Mouse (Mus musculus): ENCODE data around the gene Csf2rb. TPM values are rescaled to one million over a fixed set of nuclear protein-coding genes. Genes with fewer than 3 reads are reported as not detected.
A peak's percentile ranks its signal among the peaks of the same experiment; 100 is the strongest.

Csf2rb gene
- polyA plus RNA-seq, 1 experiment from 2014 or later, result 2.3 TPM

DNA sequence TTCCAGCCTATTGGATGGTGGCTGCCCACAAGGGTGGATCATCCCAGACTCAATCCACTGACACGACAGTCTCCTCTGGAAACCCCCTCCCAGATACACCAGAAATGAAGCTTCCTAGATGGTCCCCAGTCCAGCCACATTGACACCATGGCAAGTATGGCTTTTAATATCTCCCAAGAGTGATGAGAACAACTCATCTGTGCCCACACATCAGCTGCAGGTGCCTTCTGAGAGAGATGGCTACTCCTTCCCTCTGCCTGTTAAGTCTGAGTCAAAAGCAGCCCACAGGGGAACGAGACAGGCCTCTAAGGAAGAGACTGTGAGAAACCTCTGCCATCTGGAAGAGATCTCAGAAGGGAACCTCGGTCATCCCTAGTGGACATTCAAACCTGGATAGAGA, 42.3 kb downstream of the Csf2rb start:
- 78% methylated on average over 3 of the region's 3 CpGs for WGBS
- 0 out of 2 replicates have a peak, but pooled peaks cover 5% of the 10 kb centered on the region for H3K4me1 ChIP-seq (replicated peaks)
- no peaks in the 10 kb centered on the region for H3K36me3 ChIP-seq
- H3K27ac ChIP-seq, result no peak overlapping the region
- peaks cover 24% of the 10 kb centered on the region for H3K27me3 ChIP-seq (ENCODE audit: insufficient read depth, poor library complexity, severe bottlenecking)
- no peak for DNase-seq (ENCODE audit: low spot score)
- no peaks in the 10 kb centered on the region for H3K9me3 ChIP-seq
- H3K4me3 ChIP-seq, result no peak overlapping the region

DNA sequence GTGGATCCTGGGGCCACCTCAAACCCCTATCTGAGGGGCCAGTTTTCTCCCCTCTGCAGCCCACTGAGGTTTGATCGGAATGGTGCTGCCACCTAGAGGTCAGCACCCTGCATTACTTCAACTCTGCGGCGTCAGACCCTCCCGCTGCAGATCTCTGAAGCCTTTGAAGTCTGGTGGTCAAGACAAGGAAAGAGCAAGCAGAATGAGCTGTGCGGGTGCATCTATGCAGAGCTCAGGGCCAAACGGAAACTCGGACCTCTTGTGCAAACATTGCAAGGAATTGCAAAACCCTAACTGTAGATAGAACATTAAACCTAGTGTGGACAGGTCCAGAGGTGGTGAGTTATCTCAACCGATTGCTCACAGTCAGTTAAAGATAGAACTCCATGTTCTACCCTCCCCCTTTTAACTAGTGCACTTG, 43.4 kb downstream of the Csf2rb start:
- Histone ChIP-seq H3K4me1 (replicated peaks) (0 out of 2 replicates have a peak, but pooled peaks cover 5% of the 10 kb centered on the region), H3K27me3 (ENCODE audit: insufficient read depth, poor library complexity, severe bottlenecking) (peaks cover 20% of the 10 kb centered on the region), H3K36me3 (no peaks in the 10 kb centered on the region), H3K27ac (no peak overlapping the region), H3K9me3 (no peaks in the 10 kb centered on the region), H3K4me3 (no peak overlapping the region)
- peak; percentile 65 for DNase-seq (ENCODE audit: low spot score)
- 14% methylated on average over 8 of the region's 8 CpGs for WGBS

DNA sequence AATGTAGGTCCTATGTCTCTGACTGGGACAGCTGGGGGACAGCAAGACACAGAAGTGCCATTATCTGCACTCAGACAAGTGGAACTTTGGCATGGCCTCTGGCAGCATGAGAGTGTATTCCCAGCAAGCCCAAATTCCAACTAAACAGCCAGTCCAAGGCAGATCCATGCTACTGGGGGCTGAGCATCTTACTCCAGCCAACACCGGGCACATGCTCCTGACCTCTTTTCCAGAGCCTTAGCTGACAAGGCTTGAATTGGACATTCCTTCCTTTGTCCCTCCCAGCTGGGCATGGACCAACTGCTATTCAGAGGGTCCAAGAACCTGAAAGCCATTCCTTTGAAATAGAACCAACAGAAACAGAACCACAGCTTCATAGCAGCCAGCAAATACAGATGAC, 44.1 kb downstream of the Csf2rb start:
- Histone ChIP-seq H3K36me3 (no peaks in the 10 kb centered on the region), H3K27ac (no peak overlapping the region), H3K4me3 (no peak overlapping the region), H3K9me3 (no peaks in the 10 kb centered on the region), H3K27me3 (ENCODE audit: insufficient read depth, poor library complexity, severe bottlenecking) (peaks cover 20% of the 10 kb centered on the region), H3K4me1 (replicated peaks) (0 out of 2 replicates have a peak, but pooled peaks cover 5% of the 10 kb centered on the region)
- WGBS, result 44% methylated on average over 1 of the region's 1 CpGs
- DNase-seq (ENCODE audit: low spot score), result no peak

DNA sequence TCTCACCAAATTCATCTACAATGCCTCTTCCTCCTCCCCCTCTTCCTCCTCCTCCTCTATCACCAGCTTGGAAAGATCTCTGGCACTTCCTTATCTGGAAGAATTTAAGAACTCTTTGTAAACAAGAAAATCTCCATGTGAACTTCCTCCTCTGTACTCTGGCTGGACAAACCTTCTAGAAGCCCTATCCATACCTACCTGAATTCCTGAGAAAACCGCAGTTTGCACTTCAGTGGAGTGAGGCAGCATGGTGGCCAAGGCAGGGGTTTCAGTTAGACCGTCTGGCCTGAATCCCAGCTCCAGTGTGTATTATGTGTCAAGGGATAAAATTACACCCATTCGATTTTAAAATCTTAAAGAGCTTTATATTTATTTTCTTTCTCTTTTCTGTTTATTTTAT, 47.2 kb downstream of the Csf2rb start:
- Histone ChIP-seq H3K9me3 (no peaks in the 10 kb centered on the region), H3K4me3 (no peak overlapping the region), H3K27me3 (ENCODE audit: insufficient read depth, poor library complexity, severe bottlenecking) (peaks cover 12% of the 10 kb centered on the region), H3K4me1 (replicated peaks) (0 out of 2 replicates have a peak, but pooled peaks cover 5% of the 10 kb centered on the region), H3K36me3 (no peaks in the 10 kb centered on the region), H3K27ac (no peak overlapping the region)
- no peak for DNase-seq (ENCODE audit: low spot score)
- whole genome bisulfite sequencing, result 77% methylated on average over 3 of the region's 3 CpGs

DNA sequence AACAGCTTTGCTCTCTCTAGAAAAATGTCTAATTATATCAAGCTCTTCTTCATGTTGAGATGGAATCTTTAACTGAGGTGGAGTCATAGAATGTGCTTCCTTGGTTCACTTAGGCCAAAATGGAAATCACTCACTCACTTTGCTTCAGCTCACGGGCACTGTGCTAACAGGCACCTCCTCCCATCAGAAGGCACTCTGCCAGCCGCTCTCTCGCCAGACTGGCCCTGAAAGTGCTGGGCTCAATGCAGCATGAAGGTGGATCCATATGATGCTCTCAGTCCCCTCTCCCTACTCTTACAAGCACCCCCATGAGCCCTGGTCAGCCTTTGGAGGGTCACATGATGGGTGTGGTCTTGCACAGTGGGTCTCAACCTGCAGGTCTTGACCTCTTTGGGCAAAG, 48.7 kb downstream of the Csf2rb start:
- no peak for DNase-seq (ENCODE audit: low spot score)
- WGBS, result 74% methylated on average over 3 of the region's 3 CpGs
- 0 out of 2 replicates have a peak, but pooled peaks cover under 1% of the 10 kb centered on the region for H3K9me3 ChIP-seq

DNA sequence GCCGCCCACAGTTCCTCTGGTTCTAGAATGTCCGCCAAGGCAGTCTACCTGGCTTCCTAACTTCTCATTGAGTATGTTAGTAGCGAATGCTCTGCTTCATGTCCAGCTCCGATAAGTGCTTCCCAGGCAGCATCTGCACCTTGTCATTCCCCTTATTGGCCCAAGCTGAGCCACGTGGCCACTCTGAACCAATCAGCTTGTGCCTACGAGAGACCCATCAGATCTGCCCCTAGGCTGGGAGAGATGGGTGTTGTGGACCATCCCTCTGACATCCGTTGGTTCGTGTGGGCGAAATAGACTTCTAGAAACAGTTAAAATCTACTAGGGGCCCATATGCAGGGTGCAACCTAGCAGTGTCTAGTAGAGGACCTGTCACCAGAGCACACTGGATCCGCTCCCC, 52.3 kb downstream of the Csf2rb start:
- H3K4me3 ChIP-seq, result no peak overlapping the region
- H3K36me3 ChIP-seq, result no peaks in the 10 kb centered on the region
- no peak overlapping the region for H3K27ac ChIP-seq
- WGBS, result 83% methylated on average over 10 of the region's 10 CpGs
- DNase-seq (ENCODE audit: low spot score), result no peak
- no peaks in the 10 kb centered on the region for H3K27me3 ChIP-seq (ENCODE audit: insufficient read depth, poor library complexity, severe bottlenecking)
- H3K4me1 ChIP-seq (replicated peaks), result no peaks in the 10 kb centered on the region
- H3K9me3 ChIP-seq, result 0 out of 2 replicates have a peak, but pooled peaks cover 3% of the 10 kb centered on the region

More for the DNA sequence above, 48.7 kb downstream of the Csf2rb start:
- no peaks in the 10 kb centered on the region for H3K36me3 ChIP-seq
- 0 out of 2 replicates have a peak, but pooled peaks cover under 1% of the 10 kb centered on the region for H3K4me1 ChIP-seq (replicated peaks)
- H3K27me3 ChIP-seq (ENCODE audit: insufficient read depth, poor library complexity, severe bottlenecking), result peaks cover 4% of the 10 kb centered on the region
- H3K4me3 ChIP-seq, result no peak overlapping the region
- no peak overlapping the region for H3K27ac ChIP-seq

DNA sequence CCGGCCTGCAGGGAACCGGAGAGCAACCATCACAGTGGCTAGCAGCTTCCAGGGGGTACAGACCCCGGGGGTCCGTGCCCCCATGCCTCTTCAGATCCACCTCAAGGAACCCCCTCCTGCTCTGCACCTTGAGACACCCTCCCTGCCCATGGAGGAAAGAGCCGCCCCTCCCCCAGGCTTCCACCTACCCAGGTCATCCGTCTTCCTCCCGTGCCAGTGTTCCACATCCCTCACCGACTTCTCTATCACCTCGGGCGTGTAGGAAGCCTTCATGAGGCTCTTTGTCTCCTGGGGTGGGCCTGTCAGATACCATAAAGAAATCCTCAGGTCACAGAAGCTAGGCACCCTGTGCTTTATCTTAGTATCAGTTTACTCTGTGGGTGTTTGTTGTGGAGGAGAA, 53.0 kb downstream of the Csf2rb start:
- H3K27me3 ChIP-seq (ENCODE audit: insufficient read depth, poor library complexity, severe bottlenecking), result no peaks in the 10 kb centered on the region
- no peak for DNase-seq (ENCODE audit: low spot score)
- no peak overlapping the region for H3K27ac ChIP-seq
- 0 out of 2 replicates have a peak, but pooled peaks cover 3% of the 10 kb centered on the region for H3K9me3 ChIP-seq
- H3K4me1 ChIP-seq (replicated peaks), result no peaks in the 10 kb centered on the region
- H3K4me3 ChIP-seq, result no peak overlapping the region
- H3K36me3 ChIP-seq, result no peaks in the 10 kb centered on the region
- WGBS, result 81% methylated on average over 10 of the region's 10 CpGs

DNA sequence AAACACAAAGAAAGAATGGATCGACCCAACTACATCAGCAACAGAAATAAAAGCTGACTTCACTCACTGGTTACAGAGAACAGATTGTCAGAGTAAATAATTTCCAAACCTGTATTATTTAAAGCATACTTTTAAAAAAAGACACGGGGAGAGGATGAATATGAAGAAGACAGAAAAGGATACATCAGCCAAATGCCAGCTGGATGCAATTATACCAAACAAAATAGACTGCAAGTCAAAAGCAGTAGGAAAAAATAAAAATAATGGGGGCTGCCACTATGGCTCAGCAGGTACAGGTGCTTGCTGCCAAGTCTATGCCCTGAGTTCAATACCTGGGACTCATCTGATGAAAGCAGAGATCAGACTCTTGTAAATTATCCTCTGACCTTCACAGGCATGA, 54.7 kb downstream of the Csf2rb start:
- Histone ChIP-seq H3K9me3 (0 out of 2 replicates have a peak, but pooled peaks cover 3% of the 10 kb centered on the region), H3K27me3 (ENCODE audit: insufficient read depth, poor library complexity, severe bottlenecking) (no peaks in the 10 kb centered on the region), H3K36me3 (no peaks in the 10 kb centered on the region), H3K4me3 (no peak overlapping the region), H3K4me1 (replicated peaks) (0 out of 2 replicates have a peak, but pooled peaks cover 9% of the 10 kb centered on the region), H3K27ac (no peak overlapping the region)
- 86% methylated on average over 2 of the region's 2 CpGs for WGBS
- DNase-seq (ENCODE audit: low spot score), result no peak

DNA sequence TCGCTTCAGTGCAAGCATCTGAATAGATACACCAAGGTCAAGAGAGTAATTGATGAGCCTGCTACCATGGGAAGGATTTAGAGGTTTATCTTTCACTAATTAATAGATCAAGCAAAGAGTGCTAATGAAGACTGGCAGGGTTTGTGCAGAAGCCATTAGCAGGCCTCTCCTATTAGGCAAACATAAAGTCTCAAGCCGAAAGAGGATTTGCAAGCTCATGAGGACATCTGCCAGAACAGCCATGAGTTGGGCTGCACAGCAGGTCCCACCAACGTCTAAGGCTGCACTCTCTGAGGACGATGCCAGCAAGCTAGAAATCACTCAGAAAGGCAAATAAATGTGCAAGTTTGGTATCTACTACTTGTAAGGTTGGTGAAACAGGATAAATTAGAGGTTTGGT, 55.2 kb downstream of the Csf2rb start:
- 79% methylated on average over 4 of the region's 4 CpGs for WGBS

DNA sequence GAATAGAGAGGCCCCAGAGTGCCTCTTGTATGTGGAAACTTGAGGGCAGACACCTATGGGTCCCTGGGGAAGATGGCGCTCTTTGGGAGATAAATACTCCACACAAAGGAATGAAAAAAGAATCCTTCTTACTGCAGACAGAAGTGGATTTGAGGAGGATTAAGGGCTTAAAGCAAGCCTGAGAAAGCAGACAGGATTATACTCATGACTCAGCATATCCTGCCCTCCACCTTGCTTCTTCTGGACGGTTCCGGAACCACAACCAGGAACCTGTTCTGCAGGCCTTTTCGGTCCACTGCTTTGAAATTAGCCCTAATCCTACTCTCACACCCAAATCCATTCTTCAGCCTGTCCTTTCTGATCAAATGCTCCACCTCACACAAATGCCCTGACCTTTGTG, 56.6 kb downstream of the Csf2rb start:
- WGBS, result 93% methylated on average over 4 of the region's 4 CpGs
- no peak overlapping the region for H3K27ac ChIP-seq

More for the DNA sequence above, 55.2 kb downstream of the Csf2rb start:
- H3K36me3 ChIP-seq, result no peaks in the 10 kb centered on the region
- DNase-seq (ENCODE audit: low spot score), result no peak
- 0 out of 2 replicates have a peak, but pooled peaks cover 9% of the 10 kb centered on the region for H3K4me1 ChIP-seq (replicated peaks)
- H3K9me3 ChIP-seq, result 0 out of 2 replicates have a peak, but pooled peaks cover 3% of the 10 kb centered on the region
- H3K27ac ChIP-seq, result no peak overlapping the region
- no peaks in the 10 kb centered on the region for H3K27me3 ChIP-seq (ENCODE audit: insufficient read depth, poor library complexity, severe bottlenecking)
- no peak overlapping the region for H3K4me3 ChIP-seq

DNA sequence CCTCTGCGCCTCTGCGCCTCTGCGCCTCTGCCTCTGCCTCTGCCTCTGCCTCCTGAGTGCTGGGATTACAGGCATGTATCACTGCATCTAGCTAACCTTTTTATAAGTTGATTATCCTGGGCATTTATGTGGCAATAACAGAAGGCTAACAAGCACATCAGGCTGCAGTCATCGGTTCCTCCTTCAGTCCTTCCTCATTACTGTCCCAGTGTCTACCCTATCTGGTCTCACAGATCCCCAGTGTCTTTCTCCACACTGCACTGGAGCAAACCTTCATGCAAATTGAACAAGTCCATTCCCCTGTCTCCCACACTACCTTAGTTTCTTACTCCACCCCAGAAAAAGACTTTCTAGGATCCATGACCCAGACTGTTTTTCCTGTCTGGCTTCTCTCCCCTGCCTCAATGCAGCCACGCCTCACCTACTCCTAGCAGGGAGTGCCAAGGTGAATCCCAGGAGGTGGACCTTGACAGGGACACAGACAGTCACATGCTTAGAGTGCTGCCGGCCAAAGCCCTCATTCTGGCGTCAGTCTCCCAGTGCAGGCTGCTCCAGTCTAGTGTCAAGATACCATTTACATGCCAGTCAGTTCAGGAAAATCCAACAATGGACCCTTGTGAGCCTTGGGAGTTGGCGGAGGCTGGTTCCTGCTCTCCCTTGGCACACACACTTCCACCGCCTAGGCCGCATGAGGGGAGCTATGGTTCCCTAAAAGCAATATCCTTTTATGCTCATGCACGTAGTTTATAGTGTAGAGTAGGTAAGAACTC, 58.1 kb downstream of the Csf2rb start:
- no peak overlapping the region for H3K27ac ChIP-seq
- WGBS, result 86% methylated on average over 11 of the region's 11 CpGs
- no peak for DNase-seq (ENCODE audit: low spot score)

More for the DNA sequence above, 56.6 kb downstream of the Csf2rb start:
- 0 out of 2 replicates have a peak, but pooled peaks cover 9% of the 10 kb centered on the region for H3K4me1 ChIP-seq (replicated peaks)
- no peak for DNase-seq (ENCODE audit: low spot score)
- H3K27me3 ChIP-seq (ENCODE audit: insufficient read depth, poor library complexity, severe bottlenecking), result 0 out of 2 replicates have a peak, but pooled peaks cover 4% of the 10 kb centered on the region
- H3K9me3 ChIP-seq, result 0 out of 2 replicates have a peak, but pooled peaks cover 3% of the 10 kb centered on the region
- no peaks in the 10 kb centered on the region for H3K36me3 ChIP-seq
- H3K4me3 ChIP-seq, result no peak overlapping the region

DNA sequence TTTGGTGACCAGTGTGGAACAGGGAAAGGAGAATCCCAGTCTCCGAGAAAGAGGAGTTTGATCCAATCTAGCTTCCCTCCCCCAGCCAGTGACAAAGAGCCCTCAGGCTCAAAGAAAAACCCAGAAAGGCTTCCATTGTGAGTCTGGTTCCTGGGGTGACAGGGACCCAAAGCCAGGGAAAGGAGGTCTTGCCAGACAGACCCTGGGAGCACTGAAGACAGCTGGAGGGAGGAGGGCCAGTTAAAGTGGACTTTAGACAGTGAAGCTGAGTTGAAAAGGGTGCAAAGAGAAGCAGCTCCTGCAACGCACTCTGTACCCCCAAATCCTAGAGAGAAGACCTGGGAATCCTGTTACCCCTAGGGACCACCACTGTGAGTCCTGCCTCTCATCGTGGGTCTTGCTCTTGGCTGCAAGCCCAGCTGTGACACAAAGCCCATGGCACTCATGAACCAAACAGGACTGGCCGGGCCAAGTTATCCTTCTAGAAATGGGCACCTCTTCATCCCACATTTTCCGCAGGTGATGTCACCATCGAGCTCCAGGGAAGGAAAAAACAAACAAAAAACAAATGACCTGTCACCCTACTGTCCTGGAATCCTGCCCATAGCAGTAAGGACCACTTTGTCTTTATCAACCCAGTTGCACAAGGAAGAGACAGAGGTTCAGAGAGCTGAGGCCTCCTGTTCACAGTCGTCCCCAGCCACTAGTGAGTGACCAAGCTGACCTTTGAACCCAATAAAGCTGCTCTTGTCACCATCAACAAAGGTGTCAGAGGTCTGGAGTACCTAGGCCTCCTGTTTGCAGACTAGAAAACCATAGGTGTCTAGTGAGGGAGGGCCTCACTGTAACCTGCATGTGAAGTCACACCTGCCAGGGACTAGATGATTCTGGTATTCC, 58.9 kb downstream of the Csf2rb start:
- 79% methylated on average over 7 of the region's 7 CpGs for WGBS
- Histone ChIP-seq H3K27ac (peak overlapping the region; percentile 35; the same call in 1 of the 2 replicates), H3K36me3 (no peaks in the 10 kb centered on the region), H3K9me3 (no peaks in the 10 kb centered on the region), H3K4me3 (no peak overlapping the region), H3K4me1 (replicated peaks) (0 out of 2 replicates have a peak, but pooled peaks cover 9% of the 10 kb centered on the region), H3K27me3 (ENCODE audit: insufficient read depth, poor library complexity, severe bottlenecking) (0 out of 2 replicates have a peak, but pooled peaks cover 4% of the 10 kb centered on the region)
- no peak for DNase-seq (ENCODE audit: low spot score)

More for the DNA sequence above, 58.1 kb downstream of the Csf2rb start:
- Histone ChIP-seq H3K4me3 (no peak overlapping the region), H3K9me3 (0 out of 2 replicates have a peak, but pooled peaks cover 3% of the 10 kb centered on the region), H3K4me1 (replicated peaks) (0 out of 2 replicates have a peak, but pooled peaks cover 9% of the 10 kb centered on the region), H3K36me3 (no peaks in the 10 kb centered on the region), H3K27me3 (ENCODE audit: insufficient read depth, poor library complexity, severe bottlenecking) (0 out of 2 replicates have a peak, but pooled peaks cover 4% of the 10 kb centered on the region)
